Mouse (Mus musculus): ENCODE measurements at regions not wholly inside any gene's neighbourhood (a gene's known extent, or its start where the extent isn't known, plus 50 kb on each side); places are given as distances from the start of the nearest gene placed in this dataset.

DNA sequence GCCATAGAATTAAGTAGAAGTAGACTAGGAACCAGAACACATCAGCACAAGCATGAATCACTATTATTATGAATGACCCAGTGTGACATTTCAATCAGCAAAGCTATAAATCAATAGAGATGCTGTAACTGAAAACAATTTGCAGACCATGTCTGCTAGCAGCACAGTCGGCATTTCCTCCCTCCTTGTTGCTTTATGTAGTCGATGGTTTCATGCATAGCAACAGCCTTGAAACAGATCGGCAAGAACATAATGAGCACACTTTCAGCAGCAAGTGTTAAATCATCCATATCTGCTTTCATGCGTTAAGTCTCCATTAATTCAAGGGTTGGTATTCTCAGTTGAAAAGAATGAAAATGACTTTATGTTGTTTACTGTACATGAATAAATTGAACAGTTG lies 3669.2 kb downstream of the 9330182O14Rik start:
- no peak for DNase-seq (ENCODE audit: extremely low read depth)
- in situ Hi-C loops (cut with MboI; ENCODE audit: low pct_ligation_motif_present, low pct_unique_long_range_greater_than_20kb, low sequenced_read_pairs) (no loop called here), dilution Hi-C loops (cut with MboI; ENCODE audit: extremely low pct_ligation_motif_present, extremely low pct_unique_long_range_greater_than_20kb, low sequenced_read_pairs) (no loop called here)
- Histone ChIP-seq H3K27ac (ENCODE audit: insufficient read depth, low read depth) (no peak overlapping the region), H3K4me1 (ENCODE audit: control insufficient read depth in 1 of 2, insufficient read depth in 2 of 2) (no peaks in the 10 kb centered on the region), H3K4me2 (ENCODE audit: insufficient read depth, low read depth, poor library complexity, severe bottlenecking) (no peak overlapping the region), H3K79me2 (replicated peaks; ENCODE audit: control insufficient read depth, extremely low read depth, insufficient read depth, poor library complexity, severe bottlenecking) (no peaks in the 10 kb centered on the region), H3K9ac (ENCODE audit: insufficient read depth, low read depth) (no peak overlapping the region), H3K9me3 (replicated peaks; ENCODE audit: low read length) (no peaks in the 10 kb centered on the region), H3K36me3 (replicated peaks in 1 of 2; ENCODE audit: control insufficient read depth in 1 of 2, insufficient read depth in 1 of 2, low read length in 1 of 2) (no peaks in the 10 kb centered on the region), H3K27me3 (replicated peaks) (no peaks in the 10 kb centered on the region), H3K4me3 (replicated peaks in 1 of 3; ENCODE audit: low read depth in 2 of 3, low read length in 2 of 3, poor library complexity in 1 of 3) (no peak overlapping the region)
- no peak for TF ChIP-seq POLR2A (IDR thresholded peaks at IDR 0.05; ENCODE audit: low read depth, low read length)
- no peak for TF ChIP-seq PAX5 (IDR thresholded peaks at IDR 0.05; ENCODE audit: low read length)
- TF ChIP-seq KAT2A (IDR thresholded peaks at IDR 0.05; ENCODE audit: insufficient replicate concordance, low read length), result no peak
- no peak for TF ChIP-seq CHD2 (IDR thresholded peaks at IDR 0.05; ENCODE audit: low read length)
- no peak for TF ChIP-seq ETS1 (conservative IDR thresholded peaks at IDR 0.05; ENCODE audit: low read depth, low read length)

Measured in CH12.LX (cell line).